Mouse (Mus musculus) hindbrain, embryonic 14.5 days (tissue): ENCODE measurements around the gene Fam234b. TPM values are rescaled to one million over a fixed set of nuclear protein-coding genes. Genes with fewer than 3 reads are reported as not detected.

Experiments
- ATAC-seq: fragments of 200-750 bp; cut with Nextera tagmentation; 2 replicates; pipeline ENCODE4 v1.8.0; 2017; ENCODE audit warnings: moderate number of reproducible peaks, mild to moderate bottlenecking, moderate TSS enrichment, moderate library complexity; ENCODE audit not compliant: low FRiP score
- DNase-seq: peaks from one replicate; pipeline ENCODE4 v3.0.0-alpha.2; 2015; ENCODE audit warnings: low spot score
- H3K27ac ChIP-seq: fragments of 300-500 bp; sonication (generic); 2 replicates; pipeline ENCODE4 v1.5.1; 2014; ENCODE audit warnings: mild to moderate bottlenecking, moderate library complexity
- H3K27me3 ChIP-seq: fragments of 300-500 bp; sonication (generic); 2 replicates; pipeline ENCODE4 v1.6.1; 2014; ENCODE audit warnings: mild to moderate bottlenecking, low read length, mixed read lengths; ENCODE audit not compliant: control insufficient read depth, insufficient read depth
- H3K36me3 ChIP-seq: fragments of 300-500 bp; sonication (generic); replicated peaks from 2 replicates; pipeline ENCODE4 v1.6.1; 2014; ENCODE audit not compliant: control insufficient read depth, insufficient read depth
- H3K4me1 ChIP-seq: fragments of 300-500 bp; sonication (generic); replicated peaks from 2 replicates; pipeline ENCODE4 v1.6.1; 2014; ENCODE audit warnings: antibody characterized with exemption, low read length, mixed read lengths; ENCODE audit not compliant: control insufficient read depth, insufficient read depth
- H3K4me2 ChIP-seq: fragments of 300-500 bp; sonication (generic); replicated peaks from 2 replicates; pipeline ENCODE4 v1.6.1; 2014; ENCODE audit warnings: mild to moderate bottlenecking, moderate library complexity
- H3K4me3 ChIP-seq: fragments of 300-500 bp; sonication (generic); replicated peaks from 2 replicates; pipeline ENCODE4 v1.5.1; 2014; ENCODE audit warnings: mild to moderate bottlenecking, low read length
- H3K9ac ChIP-seq: fragments of 300-500 bp; sonication (generic); 2 replicates; pipeline ENCODE4 v1.6.1; 2014
- H3K9me3 ChIP-seq: fragments of 300-500 bp; sonication (generic); 2 replicates; pipeline ENCODE4 v1.6.1; 2016; ENCODE audit warnings: low read length; ENCODE audit not compliant: control insufficient read depth
- WGBS: fragments of 180-500 bp; shearing (Covaris S2); extraction: QIAGEN DNeasy Blood & Tissue Kit; methylation state at CpG from one replicate; pipeline ENCODE4 v1.1.7; 2014; 5-methylcytosine and 5-hydroxymethylcytosine counted together
- polyA plus RNA-seq: library from polyadenylated mRNA; unstranded; fragments of >200 nt; fragmentation: Nextera tagmentation; extraction: Ambion mirVana; gene quantifications from 2 replicates; pipeline ENCODE4 v1.2.1, GENCODE M21; 2014

Fam234b gene
- polyA plus RNA-seq, result 117 and 126 TPM in 2 replicates

DNA sequence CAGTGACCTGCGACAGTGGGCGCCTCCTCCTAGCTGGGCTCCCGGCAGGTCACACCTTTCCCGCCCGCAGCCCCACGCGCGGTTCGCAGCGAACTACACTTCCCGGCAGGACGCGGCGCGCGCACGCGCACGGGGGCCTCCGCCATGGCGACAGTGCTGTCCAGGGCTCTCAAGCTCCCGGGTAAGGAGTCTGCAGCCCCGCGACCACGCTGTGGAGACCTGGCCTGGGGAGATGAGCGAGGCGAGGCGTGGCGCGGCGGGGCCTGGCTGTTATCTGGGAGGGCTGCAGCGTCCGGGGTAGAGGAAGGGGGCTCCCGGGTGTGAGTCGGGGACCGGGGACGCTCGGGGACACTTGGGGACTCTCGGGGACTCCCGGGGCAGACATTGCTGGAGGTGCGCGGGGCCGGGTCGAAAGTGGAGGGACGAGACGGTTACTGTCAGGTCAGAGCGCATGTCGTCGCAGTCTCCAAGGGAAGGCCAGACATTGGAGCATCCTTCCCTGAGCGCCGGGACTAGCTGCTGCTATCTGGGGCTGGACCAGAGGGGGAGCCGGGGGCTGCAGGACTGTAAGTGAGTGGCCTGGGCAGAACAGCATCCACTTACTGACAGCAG is at the start of gene Fam234b, which contains the start of gene Hebp1:
Fam234b (plus strand) TSS at position 57 of the 612 bp plus-strand sequence.
Hebp1 (minus strand) TSS at position 102 of the 612 bp plus-strand sequence.
- H3K4me2 ChIP-seq, result peak within 1 kb of the TSS; percentile 96
- WGBS, result 2% methylated on average over 52 of the region's 52 CpGs
- DNase-seq (peak; percentile 82), ATAC-seq (peak; percentile 92)
- H3K27me3 ChIP-seq, result no peaks in the 10 kb centered on the region
- peak within 1 kb of the TSS; percentile 90 for H3K4me3 ChIP-seq
- H3K4me1 ChIP-seq, result peaks cover 29% of the 10 kb centered on the region
- no peaks in the 10 kb centered on the region for H3K9me3 ChIP-seq
- peak within 1 kb of the TSS; percentile 87 for H3K9ac ChIP-seq
- H3K36me3 ChIP-seq, result no peaks in the 10 kb centered on the region
- peak within 1 kb of the TSS; percentile 88 for H3K27ac ChIP-seq

DNA sequence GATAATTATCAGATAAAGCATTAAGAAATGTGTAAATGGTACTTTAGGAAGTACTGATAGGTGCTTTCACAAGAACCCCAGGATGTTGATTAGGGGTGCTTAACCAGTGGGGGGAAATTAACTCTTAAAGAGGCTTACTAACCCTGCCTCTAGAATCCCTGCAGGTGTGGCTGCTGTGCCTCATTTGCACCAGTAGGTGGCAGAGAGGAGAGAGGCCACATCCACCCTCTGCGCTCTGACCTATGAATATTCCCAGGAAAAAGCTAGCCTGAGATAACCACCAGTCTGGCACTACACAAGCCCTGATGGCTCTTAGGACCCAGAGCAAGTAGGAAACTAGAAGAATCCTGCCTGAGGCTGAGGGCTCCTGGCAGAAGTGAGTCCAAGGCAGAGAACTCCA is 49.3 kb upstream of the Fam234b start:
- H3K4me1 ChIP-seq, result no peaks in the 10 kb centered on the region
- H3K27ac ChIP-seq, result no peak overlapping the region
- H3K4me3 ChIP-seq, result no peak overlapping the region
- H3K36me3 ChIP-seq, result no peaks in the 10 kb centered on the region
- H3K9me3 ChIP-seq, result no peaks in the 10 kb centered on the region
- no peaks in the 10 kb centered on the region for H3K27me3 ChIP-seq
- ATAC-seq, result no peak
- no peak overlapping the region for H3K9ac ChIP-seq
- DNase-seq, result no peak
- WGBS, result 35% methylated on average over 1 of the region's 1 CpGs
- H3K4me2 ChIP-seq, result no peak overlapping the region

DNA sequence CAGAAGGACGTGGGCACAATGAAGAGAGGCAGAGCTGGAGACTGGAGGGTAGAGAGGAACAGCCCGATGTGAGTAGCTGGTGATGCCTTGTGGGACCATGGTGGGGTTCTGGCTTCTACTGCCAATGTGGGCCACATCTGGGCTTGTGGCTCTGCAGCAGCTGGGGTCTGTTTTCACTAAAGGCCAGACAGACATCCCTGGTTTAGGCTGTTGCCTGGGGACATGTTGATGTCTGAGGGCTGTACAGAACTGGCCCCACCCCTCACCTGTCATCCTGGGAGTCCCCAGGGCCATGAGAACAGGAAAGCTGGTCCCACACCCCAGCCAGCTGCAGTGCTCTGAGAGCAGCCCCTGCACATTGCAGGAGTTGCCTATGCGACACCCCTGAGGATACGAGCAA is 48.6 kb upstream of the Fam234b start:
- no peaks in the 10 kb centered on the region for H3K27me3 ChIP-seq
- no peak for ATAC-seq
- no peak for DNase-seq
- H3K27ac ChIP-seq, result no peak overlapping the region
- H3K4me1 ChIP-seq, result no peaks in the 10 kb centered on the region
- WGBS, result 74% methylated on average over 4 of the region's 4 CpGs
- no peaks in the 10 kb centered on the region for H3K36me3 ChIP-seq
- no peak overlapping the region for H3K9ac ChIP-seq
- no peaks in the 10 kb centered on the region for H3K9me3 ChIP-seq
- no peak overlapping the region for H3K4me2 ChIP-seq
- H3K4me3 ChIP-seq, result no peak overlapping the region

DNA sequence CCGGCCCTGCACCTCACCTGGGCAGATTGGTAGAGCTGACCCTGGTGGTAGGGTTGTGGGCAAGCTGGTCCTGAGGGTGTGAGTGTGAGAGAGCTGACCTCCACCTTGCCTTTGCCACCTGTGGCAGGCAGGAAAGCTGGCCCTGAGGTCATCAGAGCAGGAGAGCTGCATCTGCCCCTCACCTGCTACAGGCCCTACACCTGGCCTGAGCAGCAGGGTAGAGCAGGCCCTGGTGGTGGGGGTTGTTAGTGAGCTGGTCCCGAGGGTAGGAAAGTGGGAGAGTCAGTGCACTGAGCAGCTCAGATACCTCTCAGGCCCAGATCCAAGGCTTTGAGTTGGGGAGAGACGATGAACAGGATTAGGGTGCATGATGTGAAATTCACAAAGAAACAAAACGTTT is 48.1 kb upstream of the Fam234b start:
- H3K27ac ChIP-seq, result no peak overlapping the region
- WGBS, result 93% methylated on average over 4 of the region's 4 CpGs
- DNase-seq, result no peak
- H3K9me3 ChIP-seq, result no peaks in the 10 kb centered on the region
- H3K9ac ChIP-seq, result no peak overlapping the region
- no peaks in the 10 kb centered on the region for H3K4me1 ChIP-seq
- H3K27me3 ChIP-seq, result no peaks in the 10 kb centered on the region
- ATAC-seq, result no peak
- no peaks in the 10 kb centered on the region for H3K36me3 ChIP-seq
- no peak overlapping the region for H3K4me3 ChIP-seq
- H3K4me2 ChIP-seq, result no peak overlapping the region

GRCm38 (mm10) chr6:135150311-135150710 is 47.5 kb upstream of the Fam234b start:
- Histone ChIP-seq H3K36me3 (no peaks in the 10 kb centered on the region), H3K9ac (no peak overlapping the region), H3K4me2 (no peak overlapping the region), H3K4me3 (no peak overlapping the region), H3K9me3 (no peaks in the 10 kb centered on the region), H3K27ac (no peak overlapping the region), H3K4me1 (no peaks in the 10 kb centered on the region), H3K27me3 (no peaks in the 10 kb centered on the region)
- 31% methylated on average over 5 of the region's 5 CpGs for WGBS
- ATAC-seq (no peak), DNase-seq (peak; percentile 42)

DNA sequence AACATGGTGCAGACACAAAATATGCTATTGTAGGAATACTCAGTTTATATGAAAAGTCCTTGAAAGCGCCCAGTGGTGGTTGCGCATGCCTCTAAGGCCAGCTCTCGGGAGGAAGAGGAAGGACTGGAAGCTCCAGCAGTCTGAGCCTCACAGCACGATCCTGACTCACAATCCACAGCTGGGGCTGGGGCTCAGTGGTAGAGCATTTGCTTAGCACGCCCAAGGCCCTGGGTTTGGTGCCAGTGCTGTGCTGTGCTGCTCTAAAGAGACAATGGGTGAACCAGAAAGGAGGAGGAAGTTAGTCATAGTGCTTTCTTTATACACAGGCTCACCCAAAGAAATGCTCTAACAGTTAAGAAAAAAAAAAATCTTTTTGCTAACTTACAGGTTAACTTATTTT is 44.1 kb upstream of the Fam234b start:
- H3K27ac ChIP-seq, result no peak overlapping the region
- H3K9ac ChIP-seq, result no peak overlapping the region
- no peaks in the 10 kb centered on the region for H3K9me3 ChIP-seq
- no peak overlapping the region for H3K4me3 ChIP-seq
- 88% methylated on average over 5 of the region's 5 CpGs for WGBS
- H3K4me1 ChIP-seq, result no peaks in the 10 kb centered on the region
- H3K27me3 ChIP-seq, result no peaks in the 10 kb centered on the region
- no peak overlapping the region for H3K4me2 ChIP-seq
- DNase-seq, result no peak
- H3K36me3 ChIP-seq, result no peaks in the 10 kb centered on the region
- no peak for ATAC-seq

DNA sequence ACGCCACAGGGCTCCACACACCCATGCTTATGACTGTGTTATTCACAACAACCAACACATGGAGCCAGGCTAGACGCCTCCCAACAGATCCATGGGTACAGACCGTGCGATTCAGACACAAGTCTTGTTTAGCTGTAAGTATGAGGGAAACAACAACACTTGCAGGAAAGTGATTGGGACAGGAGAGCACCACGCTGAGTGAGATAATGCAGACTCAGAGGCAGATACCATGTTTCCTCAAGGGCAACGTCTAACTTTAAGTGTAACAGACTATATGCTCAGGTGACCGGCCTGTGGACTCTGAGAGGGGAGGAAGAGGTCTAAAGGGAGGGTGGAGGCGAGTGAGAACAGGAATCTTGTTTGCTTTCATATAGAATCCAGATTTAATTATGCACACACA is 41.2 kb upstream of the Fam234b start:
- Histone ChIP-seq H3K4me2 (no peak overlapping the region), H3K36me3 (no peaks in the 10 kb centered on the region), H3K27me3 (no peaks in the 10 kb centered on the region), H3K4me3 (no peak overlapping the region), H3K4me1 (no peaks in the 10 kb centered on the region), H3K27ac (no peak overlapping the region), H3K9ac (no peak overlapping the region), H3K9me3 (no peaks in the 10 kb centered on the region)
- WGBS, result 86% methylated on average over 8 of the region's 8 CpGs
- DNase-seq (no peak), ATAC-seq (no peak)

GRCm38 (mm10) chr6:135157496-135157895 is 40.3 kb upstream of the Fam234b start:
- 80% methylated on average over 4 of the region's 4 CpGs for WGBS
- H3K4me2 ChIP-seq, result no peak overlapping the region
- H3K27ac ChIP-seq, result no peak overlapping the region
- no peak for ATAC-seq
- no peak for DNase-seq
- no peaks in the 10 kb centered on the region for H3K36me3 ChIP-seq
- no peak overlapping the region for H3K4me3 ChIP-seq
- H3K4me1 ChIP-seq, result no peaks in the 10 kb centered on the region
- no peaks in the 10 kb centered on the region for H3K9me3 ChIP-seq
- H3K27me3 ChIP-seq, result no peaks in the 10 kb centered on the region
- H3K9ac ChIP-seq, result no peak overlapping the region

DNA sequence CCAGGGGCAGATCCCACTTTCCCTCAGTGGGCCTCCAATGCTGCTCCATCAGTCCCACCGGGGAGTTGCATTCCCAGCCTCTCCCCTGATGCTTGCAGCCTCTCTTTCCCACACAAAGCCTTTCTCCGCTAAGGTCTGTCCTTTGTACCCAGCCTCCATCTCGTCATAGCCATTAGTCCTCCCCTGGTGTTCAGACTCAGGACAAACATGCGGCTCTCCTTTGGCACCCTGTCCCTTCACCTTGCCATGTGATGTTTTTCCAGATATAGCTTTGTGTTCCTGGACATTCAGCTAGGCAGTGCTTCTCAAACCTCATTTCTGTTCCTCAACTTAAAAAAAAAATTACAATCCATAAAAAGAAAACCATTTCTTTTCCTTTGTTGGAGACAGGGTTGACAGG is 39.3 kb upstream of the Fam234b start:
- Histone ChIP-seq H3K4me2 (no peak overlapping the region), H3K27ac (no peak overlapping the region), H3K4me3 (no peak overlapping the region), H3K4me1 (no peaks in the 10 kb centered on the region), H3K9ac (no peak overlapping the region), H3K9me3 (no peaks in the 10 kb centered on the region), H3K36me3 (no peaks in the 10 kb centered on the region), H3K27me3 (no peaks in the 10 kb centered on the region)
- ATAC-seq (no peak), DNase-seq (no peak)
- WGBS, result 35% methylated on average over 4 of the region's 4 CpGs

DNA sequence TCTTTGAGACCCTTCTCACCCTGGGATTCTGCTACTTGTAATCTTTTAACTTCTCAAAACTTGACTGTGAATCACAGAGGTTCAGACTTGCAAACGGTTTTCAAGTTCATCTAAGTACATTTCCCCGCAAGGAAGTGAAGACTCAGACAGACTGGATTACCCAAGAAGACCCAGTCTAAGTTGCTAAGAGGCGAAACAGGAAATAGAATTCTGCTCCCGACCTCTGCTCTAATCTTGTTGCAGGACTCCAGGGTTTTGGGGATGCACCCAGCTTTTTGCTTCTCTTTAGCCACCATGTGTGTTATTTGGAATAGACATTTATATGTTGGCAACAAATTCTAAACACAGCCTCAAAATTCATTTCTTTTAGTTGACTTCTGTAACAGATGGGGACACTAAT is 36.4 kb upstream of the Fam234b start:
- DNase-seq (no peak), ATAC-seq (no peak)
- H3K9me3 ChIP-seq, result no peaks in the 10 kb centered on the region
- 76% methylated on average over 4 of the region's 4 CpGs for WGBS
- no peaks in the 10 kb centered on the region for H3K27me3 ChIP-seq
- no peak overlapping the region for H3K9ac ChIP-seq
- H3K27ac ChIP-seq, result no peak overlapping the region
- no peak overlapping the region for H3K4me2 ChIP-seq
- H3K4me3 ChIP-seq, result no peak overlapping the region
- no peaks in the 10 kb centered on the region for H3K36me3 ChIP-seq
- H3K4me1 ChIP-seq, result no peaks in the 10 kb centered on the region
